Mouse (Mus musculus) midbrain, embryonic 12.5 days (tissue): Measurements from ENCODE around the gene Kalrn. TPM values are rescaled to one million over a fixed set of nuclear protein-coding genes. Genes with fewer than 3 reads are reported as not detected.

Experiments used
- ATAC-seq: fragments of 200-750 bp; cut with Nextera tagmentation; 2 replicates; pipeline ENCODE4 v1.8.0; 2017; ENCODE audit warnings: low read depth, moderate TSS enrichment, moderate library complexity; ENCODE audit not compliant: low FRiP score
- H3K27ac ChIP-seq: fragments of 300-500 bp; sonication (generic); replicated peaks from 2 replicates; pipeline ENCODE4 v1.5.1; 2016; ENCODE audit warnings: mild to moderate bottlenecking
- H3K27me3 ChIP-seq: fragments of 300-500 bp; sonication (generic); 2 replicates; pipeline ENCODE4 v1.6.1; 2016; ENCODE audit warnings: mild to moderate bottlenecking
- H3K36me3 ChIP-seq: fragments of 300-500 bp; sonication (generic); 2 replicates; pipeline ENCODE4 v1.6.1; 2016
- H3K4me1 ChIP-seq: fragments of 300-500 bp; sonication (generic); 2 replicates; pipeline ENCODE4 v1.6.1; 2016
- H3K4me2 ChIP-seq: fragments of 300-500 bp; sonication (generic); replicated peaks from 2 replicates; pipeline ENCODE4 v1.6.1; 2016; ENCODE audit warnings: mild to moderate bottlenecking, moderate library complexity
- H3K4me3 ChIP-seq: fragments of 300-500 bp; sonication (generic); 2 replicates; pipeline ENCODE4 v1.5.1; 2016; ENCODE audit warnings: mild to moderate bottlenecking
- H3K9ac ChIP-seq: fragments of 300-500 bp; sonication (generic); replicated peaks from 2 replicates; pipeline ENCODE4 v1.6.1; 2016; ENCODE audit warnings: mild to moderate bottlenecking, moderate library complexity
- H3K9me3 ChIP-seq: fragments of 300-500 bp; sonication (generic); 2 replicates; pipeline ENCODE4 v1.6.1; 2016; ENCODE audit warnings: mild to moderate bottlenecking
- WGBS: fragments of 180-500 bp; shearing (Covaris S2); methylation state at CpG from one replicate; pipeline ENCODE4 v1.1.7; 2016; 5-methylcytosine and 5-hydroxymethylcytosine counted together
- polyA plus RNA-seq: library from polyadenylated mRNA; unstranded; fragments of >200 nt; fragmentation: Nextera tagmentation; extraction: Ambion mirVana; gene quantifications from 2 replicates; pipeline ENCODE4 v1.2.1, GENCODE M21; 2016

Gene Kalrn
- 28.9 and 31.9 TPM in 2 replicates for polyA plus RNA-seq

DNA sequence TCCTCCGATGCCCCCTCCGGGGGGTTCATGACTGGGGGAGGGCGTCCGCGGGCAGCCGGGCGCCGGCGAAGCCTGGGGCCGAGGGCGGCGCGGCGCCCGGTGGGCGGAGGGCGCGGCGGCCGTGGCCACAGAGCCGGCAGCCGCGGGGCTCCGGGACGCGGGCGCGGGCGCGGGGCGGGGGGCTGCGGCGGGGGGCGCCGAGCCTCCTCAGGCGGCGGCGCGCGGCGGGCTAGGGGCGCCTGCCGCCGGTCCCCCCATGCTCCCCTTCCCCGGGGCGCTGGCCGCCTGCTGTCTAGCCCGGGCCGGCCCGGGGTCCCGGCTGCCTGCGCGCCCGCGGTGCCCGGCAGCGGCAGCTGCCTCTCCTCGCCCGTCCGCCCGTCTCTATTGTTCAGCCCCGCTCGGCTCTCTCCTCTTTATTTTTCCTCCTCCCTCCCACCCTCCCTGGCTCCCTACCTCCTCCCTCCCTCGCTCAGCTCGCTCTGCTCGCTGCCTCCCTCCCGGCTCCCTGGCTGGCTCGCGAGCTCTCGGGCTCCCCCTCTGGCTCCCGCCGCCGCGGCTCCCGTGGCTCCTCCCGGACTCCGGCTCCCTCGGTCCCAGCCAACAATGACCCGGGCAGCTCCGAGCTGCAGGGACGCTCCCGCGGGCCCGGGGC, at the start of gene Kalrn:
Gene Kalrn, minus strand, starts transcription at position 382 of the 652 bp plus-strand sequence.
- 2% methylated on average over 30 of the region's 84 CpGs for WGBS
- no peaks in the 10 kb centered on the region for H3K27me3 ChIP-seq
- H3K4me2 ChIP-seq, result peak within 1 kb of the TSS; percentile 69
- H3K4me1 ChIP-seq, result peaks cover 35% of the 10 kb centered on the region
- peak within 1 kb of the TSS; percentile 98 for H3K9ac ChIP-seq
- peak within 1 kb of the TSS; percentile 95 for H3K4me3 ChIP-seq
- ATAC-seq, result peak; percentile 93
- H3K36me3 ChIP-seq, result no peaks in the 10 kb centered on the region; the same call in 1 of the 2 replicates
- peak within 1 kb of the TSS; percentile 97 for H3K27ac ChIP-seq
- H3K9me3 ChIP-seq, result 0 out of 2 replicates have a peak, but pooled peaks cover 2% of the 10 kb centered on the region

DNA sequence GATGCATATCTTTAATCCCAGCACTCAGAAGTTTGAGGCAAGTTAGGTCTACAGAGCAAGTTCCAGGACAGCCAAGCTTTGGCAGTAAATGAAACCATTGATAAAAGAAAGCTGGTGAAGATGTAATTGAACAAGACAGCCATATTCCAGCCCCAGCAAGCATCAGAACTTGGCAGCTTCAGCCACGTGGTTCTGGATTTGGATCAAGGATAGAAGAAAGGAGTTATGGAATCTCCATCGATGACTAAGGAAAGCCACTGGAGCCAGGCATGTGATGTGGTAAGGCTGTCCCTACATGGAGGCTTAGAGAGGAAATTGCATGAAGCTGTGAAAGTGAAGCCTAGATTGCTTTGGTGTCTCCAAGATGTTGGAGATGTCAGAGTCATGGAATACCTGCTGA, 40.7 kb upstream of the Kalrn start:
- H3K9ac ChIP-seq, result no peak overlapping the region
- H3K27me3 ChIP-seq, result no peaks in the 10 kb centered on the region
- H3K4me2 ChIP-seq, result no peak overlapping the region
- H3K36me3 ChIP-seq, result no peaks in the 10 kb centered on the region
- 71% methylated on average over 2 of the region's 2 CpGs for WGBS
- no peak overlapping the region for H3K4me3 ChIP-seq
- no peaks in the 10 kb centered on the region for H3K4me1 ChIP-seq
- ATAC-seq, result no peak
- H3K27ac ChIP-seq, result no peak overlapping the region
- H3K9me3 ChIP-seq, result no peaks in the 10 kb centered on the region

GRCm38 (mm10) chr16:34610137-34610536, 36.8 kb upstream of the Kalrn start:
- no peaks in the 10 kb centered on the region for H3K36me3 ChIP-seq
- no peak for ATAC-seq
- H3K27ac ChIP-seq, result no peak overlapping the region
- whole genome bisulfite sequencing, result 89% methylated on average over 1 of the region's 1 CpGs
- H3K9me3 ChIP-seq, result no peaks in the 10 kb centered on the region
- H3K27me3 ChIP-seq, result no peaks in the 10 kb centered on the region
- H3K4me3 ChIP-seq, result no peak overlapping the region
- no peak overlapping the region for H3K9ac ChIP-seq
- no peak overlapping the region for H3K4me2 ChIP-seq
- no peaks in the 10 kb centered on the region for H3K4me1 ChIP-seq

GRCm38 (mm10) chr16:34605679-34606078, 32.3 kb upstream of the Kalrn start:
- Histone ChIP-seq H3K27me3 (no peaks in the 10 kb centered on the region), H3K9me3 (no peaks in the 10 kb centered on the region), H3K9ac (no peak overlapping the region), H3K4me2 (no peak overlapping the region), H3K27ac (no peak overlapping the region), H3K4me1 (no peaks in the 10 kb centered on the region), H3K4me3 (no peak overlapping the region), H3K36me3 (no peaks in the 10 kb centered on the region)
- 40% methylated on average over 3 of the region's 3 CpGs for WGBS
- no peak for ATAC-seq

GRCm38 (mm10) chr16:34603854-34604253, 30.5 kb upstream of the Kalrn start:
- no peak for ATAC-seq
- H3K27me3 ChIP-seq, result no peaks in the 10 kb centered on the region
- H3K9ac ChIP-seq, result no peak overlapping the region
- H3K4me2 ChIP-seq, result no peak overlapping the region
- no peak overlapping the region for H3K4me3 ChIP-seq
- 78% methylated on average over 6 of the region's 6 CpGs for WGBS
- no peak overlapping the region for H3K27ac ChIP-seq
- no peaks in the 10 kb centered on the region for H3K4me1 ChIP-seq
- no peaks in the 10 kb centered on the region for H3K36me3 ChIP-seq
- H3K9me3 ChIP-seq, result no peaks in the 10 kb centered on the region

DNA sequence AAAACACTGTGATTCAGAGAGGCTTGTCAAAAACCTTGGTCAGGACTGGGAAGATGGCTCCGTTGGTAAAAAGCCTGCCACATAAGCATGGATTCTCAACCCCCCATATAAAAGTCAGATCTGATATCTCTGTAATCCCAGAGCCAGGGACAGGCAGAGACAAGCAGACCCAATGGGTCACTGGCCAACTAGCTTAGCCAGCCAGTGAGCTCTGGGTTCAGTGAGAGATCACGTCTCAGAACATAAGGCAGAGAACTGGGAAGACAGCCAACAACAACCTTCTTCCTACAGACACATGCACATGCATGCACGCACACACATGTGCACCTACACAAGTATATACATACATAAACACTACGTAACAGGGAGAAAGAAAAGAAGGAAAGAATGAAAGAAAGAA, 29.7 kb upstream of the Kalrn start:
- WGBS, result 83% methylated on average over 4 of the region's 4 CpGs
- Histone ChIP-seq H3K27me3 (no peaks in the 10 kb centered on the region), H3K9ac (no peak overlapping the region), H3K36me3 (no peaks in the 10 kb centered on the region), H3K9me3 (no peaks in the 10 kb centered on the region; the same call in 1 of the 2 replicates), H3K27ac (no peak overlapping the region), H3K4me2 (no peak overlapping the region), H3K4me3 (no peak overlapping the region), H3K4me1 (no peaks in the 10 kb centered on the region)
- ATAC-seq, result no peak

GRCm38 (mm10) chr16:34601954-34602353, 28.6 kb upstream of the Kalrn start:
- H3K9me3 ChIP-seq, result no peaks in the 10 kb centered on the region; the same call in 1 of the 2 replicates
- H3K27ac ChIP-seq, result no peak overlapping the region
- no peak overlapping the region for H3K9ac ChIP-seq
- WGBS, result 74% methylated on average over 4 of the region's 4 CpGs
- no peaks in the 10 kb centered on the region for H3K27me3 ChIP-seq
- H3K4me1 ChIP-seq, result no peaks in the 10 kb centered on the region
- no peak overlapping the region for H3K4me2 ChIP-seq
- H3K36me3 ChIP-seq, result no peaks in the 10 kb centered on the region
- no peak overlapping the region for H3K4me3 ChIP-seq
- ATAC-seq, result no peak

- no peak overlapping the region for H3K4me2 ChIP-seq
- WGBS, result 51% methylated on average over 3 of the region's 3 CpGs
- ATAC-seq, result no peak
- H3K4me3 ChIP-seq, result no peak overlapping the region
- H3K9me3 ChIP-seq, result no peaks in the 10 kb centered on the region; the same call in 1 of the 2 replicates
- H3K4me1 ChIP-seq, result peaks cover 6% of the 10 kb centered on the region
- H3K27ac ChIP-seq, result no peak overlapping the region
- no peak overlapping the region for H3K9ac ChIP-seq
- H3K27me3 ChIP-seq, result 0 out of 2 replicates have a peak, but pooled peaks cover 3% of the 10 kb centered on the region
- no peaks in the 10 kb centered on the region for H3K36me3 ChIP-seq
These were observed 22.0 kb upstream of the Kalrn start for GRCm38 (mm10) chr16:34595294-34595693.

- Histone ChIP-seq H3K9me3 (no peaks in the 10 kb centered on the region; the same call in 1 of the 2 replicates), H3K27me3 (0 out of 2 replicates have a peak, but pooled peaks cover 3% of the 10 kb centered on the region), H3K36me3 (no peaks in the 10 kb centered on the region), H3K4me3 (no peak overlapping the region), H3K9ac (no peak overlapping the region; the same call in 1 of the 2 replicates), H3K4me1 (peaks cover 6% of the 10 kb centered on the region), H3K4me2 (no peak overlapping the region), H3K27ac (no peak overlapping the region)
- no peak for ATAC-seq
- 69% methylated on average over 8 of the region's 8 CpGs for WGBS
These were observed 21.4 kb upstream of the Kalrn start for GRCm38 (mm10) chr16:34594597-34595262.

DNA sequence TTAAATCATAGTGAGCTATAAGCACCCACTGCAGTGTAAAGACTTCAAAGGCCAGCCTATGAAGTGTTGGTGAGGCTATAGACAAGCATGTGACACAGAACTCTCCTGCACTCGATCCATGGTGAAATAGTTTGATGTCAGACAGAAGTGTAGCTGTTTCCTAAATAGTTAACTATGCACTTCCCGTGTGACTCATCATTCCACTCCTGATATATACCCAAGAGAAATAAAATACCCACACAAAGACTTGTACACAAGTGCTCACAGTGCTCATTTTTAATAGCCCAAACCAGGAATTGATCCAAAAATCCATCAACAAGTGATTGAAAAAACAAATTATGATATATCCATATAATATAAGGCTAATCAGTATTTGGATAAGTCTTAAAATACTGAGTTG, 19.4 kb upstream of the Kalrn start:
- Histone ChIP-seq H3K9me3 (no peaks in the 10 kb centered on the region), H3K9ac (no peak overlapping the region), H3K4me1 (peaks cover 6% of the 10 kb centered on the region), H3K4me2 (no peak overlapping the region), H3K4me3 (no peak overlapping the region), H3K27me3 (0 out of 2 replicates have a peak, but pooled peaks cover 3% of the 10 kb centered on the region), H3K36me3 (no peaks in the 10 kb centered on the region), H3K27ac (no peak overlapping the region)
- WGBS, result 83% methylated on average over 2 of the region's 2 CpGs
- no peak for ATAC-seq

DNA sequence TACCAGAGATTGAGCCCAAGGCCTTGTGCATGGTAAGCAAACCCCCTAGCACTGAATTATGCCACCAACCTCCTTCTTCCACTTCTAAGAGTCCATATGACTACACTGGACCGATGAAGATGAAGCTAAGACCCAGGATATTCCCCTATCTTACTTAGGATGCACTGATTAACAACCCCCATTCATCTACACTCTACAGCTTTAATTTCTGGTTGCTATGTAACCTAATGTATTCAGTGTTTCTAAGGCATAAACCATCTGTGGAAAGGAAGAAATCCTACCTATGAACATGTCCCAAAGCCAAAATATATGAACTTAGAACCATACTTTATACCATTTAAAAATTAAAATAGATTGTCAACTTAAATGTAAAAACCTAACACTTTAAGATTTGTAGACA, 18.6 kb upstream of the Kalrn start:
- Histone ChIP-seq H3K9me3 (no peaks in the 10 kb centered on the region), H3K4me1 (peaks cover 6% of the 10 kb centered on the region), H3K36me3 (no peaks in the 10 kb centered on the region), H3K27ac (no peak overlapping the region), H3K4me3 (no peak overlapping the region), H3K4me2 (no peak overlapping the region), H3K27me3 (0 out of 2 replicates have a peak, but pooled peaks cover 3% of the 10 kb centered on the region), H3K9ac (no peak overlapping the region)
- 93% methylated on average over 1 of the region's 1 CpGs for WGBS
- no peak for ATAC-seq

GRCm38 (mm10) chr16:34579671-34580326, 6.5 kb upstream of the Kalrn start:
- Histone ChIP-seq H3K27ac (no peak overlapping the region), H3K4me2 (no peak overlapping the region), H3K9ac (no peak overlapping the region), H3K9me3 (0 out of 2 replicates have a peak, but pooled peaks cover 2% of the 10 kb centered on the region), H3K36me3 (no peaks in the 10 kb centered on the region), H3K4me1 (peaks cover under 1% of the 10 kb centered on the region; the same call in 1 of the 2 replicates), H3K4me3 (no peak overlapping the region), H3K27me3 (no peaks in the 10 kb centered on the region)
- WGBS, result 98% methylated on average over 4 of the region's 4 CpGs
- ATAC-seq, result no peak
